In genomic region chr6:65578151-65578973, GRCm38 (mm10) we compare ENCODE assay signal across 21 mouse cellular contexts. TPM values are rescaled to one million over a fixed set of nuclear protein-coding genes. Genes with fewer than 3 reads are reported as not detected.
A peak's percentile ranks its signal among the peaks of the same experiment; 100 is the strongest.
DNase-seq lines count a peak whose midpoint lies in the region; ATAC-seq and TF ChIP-seq lines count a peak whose summit lies in the region.
"Had no signal": no experiment of that assay in that cellular context is flagged by ENCODE, and none has a peak within 500 bp of the region (broad histone marks: within the 10 kb centered on the region; RNA-seq: fewer than 3 reads in every experiment).

No protein-coding gene starts in this region.

- 37% methylated on average over 8 of the region's 8 CpGs for WGBS in heart, embryonic 13.5 days
- 76% methylated on average over 8 of the region's 8 CpGs for WGBS in cerebellum, adult 2 months
- WGBS in neural tube, embryonic 15.5 days, result 68% methylated on average over 8 of the region's 8 CpGs

- peak overlapping the region; percentile 24 for H3K4me2 ChIP-seq in heart, embryonic 13.5 days
- no peak overlapping the region for H3K4me2 ChIP-seq in neural tube, embryonic 15.5 days
- H3K4me2 ChIP-seq: hindbrain, embryonic 14.5 days had no signal

- H3K4me3 ChIP-seq in heart, embryonic 13.5 days, result no peak overlapping the region
- H3K4me3 ChIP-seq in MEL (ENCODE audit: control insufficient read depth in 1 of 2, insufficient read depth in 1 of 2, low read depth in 2 of 2, low read length in 2 of 2), result peak overlapping the region; percentile 15 to 50; a peak in 3 of 4 replicates
- H3K4me3 ChIP-seq in cerebellum, adult 2 months (replicated peaks; ENCODE audit: insufficient read depth, low read depth, low read length), result no peak overlapping the region
- H3K4me3 ChIP-seq in neural tube, embryonic 15.5 days (replicated peaks), result no peak overlapping the region

- H3K36me3 ChIP-seq in heart, embryonic 13.5 days, result no peaks in the 10 kb centered on the region
- peaks cover 0 to 31% of the 10 kb centered on the region in 2 experiments; a peak in 2 of 4 replicates for H3K36me3 ChIP-seq in MEL (ENCODE audit: control insufficient read depth in 1 of 2, insufficient read depth in 2 of 2, low read length in 2 of 2)
- no peaks in the 10 kb centered on the region for H3K36me3 ChIP-seq in neural tube, embryonic 15.5 days

- TF ChIP-seq EP300 in MEL (IDR thresholded peaks at IDR 0.05; ENCODE audit: low read depth in 1 of 2, low read length in 2 of 2), result peak; percentile 93 to 94

- intact Hi-C loops in heart, postnatal 14 days (cut with DNase I), result loop anchor here (5.0 to 10.0 kb wide), 2 partner anchors 34 to 454 kb away; no protein-coding TSS in a partner anchor

- TF ChIP-seq RAD21 in MEL (IDR thresholded peaks at IDR 0.05; ENCODE audit: low read depth, low read length), result peak; percentile 36

- no peak for TF ChIP-seq POLR2A in MEL (IDR thresholded peaks at IDR 0.05; ENCODE audit: control insufficient read depth in 1 of 2, insufficient read depth in 1 of 2, low read depth in 1 of 2, low read length in 2 of 2, poor library complexity in 1 of 2)
- no peak for TF ChIP-seq POLR2A in cerebellum, adult 2 months (IDR thresholded peaks at IDR 0.05; ENCODE audit: borderline replicate concordance, insufficient read depth, low read length)

- peak in 1 of 3 experiments; percentile 33; a peak in 2 of 6 replicates for TF ChIP-seq CTCF in MEL (IDR thresholded peaks at IDR 0.05 in 2 of 3, conservative IDR thresholded peaks at IDR 0.05 in 1 of 3; ENCODE audit: control insufficient read depth in 1 of 3, insufficient read depth in 1 of 3, low read depth in 2 of 3, low read length in 3 of 3, poor library complexity in 1 of 3, severe bottlenecking in 1 of 3)
- no peak for TF ChIP-seq CTCF in cerebellum, adult 2 months (IDR thresholded peaks at IDR 0.05; ENCODE audit: borderline replicate concordance, insufficient read depth, low read depth, low read length)

- peaks cover 28% of the 10 kb centered on the region for H3K4me1 ChIP-seq in heart, embryonic 13.5 days
- H3K4me1 ChIP-seq in MEL (ENCODE audit: control insufficient read depth in 1 of 2, insufficient read depth in 2 of 2, low read length in 2 of 2), result peaks cover 18 to 19% of the 10 kb centered on the region in 2 experiments
- H3K4me1 ChIP-seq in cerebellum, adult 2 months (ENCODE audit: control insufficient read depth, insufficient read depth, low read length), result no peaks in the 10 kb centered on the region
- no peaks in the 10 kb centered on the region for H3K4me1 ChIP-seq in neural tube, embryonic 15.5 days

- DNase-seq in heart, postnatal 14 days, result no peak
- DNase-seq in MEL (ENCODE audit: low read depth, low spot score), result peak; percentile 68
- peak; percentile 60 for DNase-seq in induced T-regulatory cell, adult 2 months (ENCODE audit: low read depth)
- no peak for DNase-seq in cerebellum, adult 2 months
- DNase-seq: cerebellum, postnatal 25 days; gastrocnemius, postnatal 14 days; kidney, adult 11 months; kidney, postnatal 36 days; left cerebral cortex, postnatal 4 days; lung, adult 18-20 months; lung, postnatal 4 days; right cerebral cortex, postnatal 25 days; thymus, adult 18-20 months had no signal

- no peaks in the 10 kb centered on the region for H3K9me3 ChIP-seq in heart, embryonic 13.5 days
- H3K9me3 ChIP-seq in MEL (replicated peaks; ENCODE audit: insufficient read depth, low read length), result no peaks in the 10 kb centered on the region
- no peaks in the 10 kb centered on the region for H3K9me3 ChIP-seq in neural tube, embryonic 15.5 days (replicated peaks)

- H3K27me3 ChIP-seq in heart, embryonic 13.5 days (replicated peaks), result no peaks in the 10 kb centered on the region
- H3K27me3 ChIP-seq in MEL (ENCODE audit: control insufficient read depth in 1 of 2, insufficient read depth in 2 of 2, low read length in 2 of 2), result no peaks in the 10 kb centered on the region
- H3K27me3 ChIP-seq in cerebellum, adult 2 months (ENCODE audit: control insufficient read depth, insufficient read depth, low read length), result no peaks in the 10 kb centered on the region
- no peaks in the 10 kb centered on the region for H3K27me3 ChIP-seq in neural tube, embryonic 15.5 days (replicated peaks)

- peak overlapping the region; percentile 16; the same call in 1 of the 2 replicates for H3K9ac ChIP-seq in heart, embryonic 13.5 days
- H3K9ac ChIP-seq in MEL (ENCODE audit: control insufficient read depth, low read depth, low read length, poor library complexity, severe bottlenecking), result peak overlapping the region; percentile 11; the same call in 1 of the 2 replicates
- no peak overlapping the region for H3K9ac ChIP-seq in neural tube, embryonic 15.5 days (replicated peaks)
- H3K9ac ChIP-seq: hindbrain, embryonic 14.5 days had no signal

- no peak for ATAC-seq in heart, embryonic 13.5 days (ENCODE audit: extremely low read depth, insufficient number of reproducible peaks, low FRiP score, low TSS enrichment)
- ATAC-seq in megakaryocyte progenitor cell, adult 5-6 weeks (replicated peaks; ENCODE audit: poor library complexity), result peak; percentile 62
- ATAC-seq in neural tube, embryonic 15.5 days (ENCODE audit: low FRiP score), result no peak
- ATAC-seq: midbrain, embryonic 16.5 days had no signal

- H3K79me2 ChIP-seq in MEL (ENCODE audit: control insufficient read depth, insufficient read depth, low read length, poor library complexity), result no peaks in the 10 kb centered on the region

- peak overlapping the region; percentile 82 for H3K27ac ChIP-seq in heart, embryonic 13.5 days (replicated peaks)
- peak overlapping the region; percentile 71 for H3K27ac ChIP-seq in MEL (ENCODE audit: control insufficient read depth, low read depth, low read length)
- no peak overlapping the region for H3K27ac ChIP-seq in cerebellum, adult 2 months (ENCODE audit: insufficient read depth, low read length)
- H3K27ac ChIP-seq in neural tube, embryonic 15.5 days (replicated peaks), result no peak overlapping the region
- H3K27ac ChIP-seq: hindbrain, embryonic 14.5 days had no signal

TF ChIP-seq in MEL, 35 proteins besides CTCF, POLR2A, EP300 and RAD21 (continues in another document):
- TF ChIP-seq ZC3H11A (IDR thresholded peaks at IDR 0.05; ENCODE audit: low read depth, low read length) (peak; percentile 1; the same call in 1 of the 2 replicates), POLR2AphosphoS2 (IDR thresholded peaks at IDR 0.05; ENCODE audit: low read length) (no peak), BHLHE40 (IDR thresholded peaks at IDR 0.05; ENCODE audit: borderline replicate concordance, low read depth, low read length) (0 out of 2 replicates have a peak, but pooled peaks have one; percentile 26), NELFE (IDR thresholded peaks at IDR 0.05; ENCODE audit: low read depth, low read length) (no peak), USF1 (IDR thresholded peaks at IDR 0.05; ENCODE audit: low read depth, low read length) (no peak), ZNF384 (IDR thresholded peaks at IDR 0.05; ENCODE audit: low read depth, low read length) (no peak), GABPA (IDR thresholded peaks at IDR 0.05; ENCODE audit: low read depth, low read length) (no peak), MXI1 (IDR thresholded peaks at IDR 0.05; ENCODE audit: low read depth, low read length) (no peak; the same call in 1 of the 2 replicates), CHD2 (IDR thresholded peaks at IDR 0.05; ENCODE audit: low read length) (no peak), POLR2AphosphoS5 (IDR thresholded peaks at IDR 0.05; ENCODE audit: borderline replicate concordance, low read depth, low read length) (no peak), MAZ (IDR thresholded peaks at IDR 0.05; ENCODE audit: low read depth, low read length) (no peak), ZMIZ1 (IDR thresholded peaks at IDR 0.05; ENCODE audit: low read depth, low read length) (no peak), MYB (IDR thresholded peaks at IDR 0.05; ENCODE audit: low read depth, low read length) (peak; percentile 79), GATA1 (IDR thresholded peaks at IDR 0.05; ENCODE audit: low read depth, low read length) (peak; percentile 93), MAX (IDR thresholded peaks at IDR 0.05; ENCODE audit: low read length) (no peak), ZKSCAN1 (IDR thresholded peaks at IDR 0.05; ENCODE audit: low read depth, low read length) (no peak), RCOR1 (IDR thresholded peaks at IDR 0.05; ENCODE audit: low read depth, low read length) (peak; percentile 91), MEF2A (IDR thresholded peaks at IDR 0.05; ENCODE audit: extremely low read depth, insufficient replicate concordance, low read depth, low read length, poor library complexity, severe bottlenecking) (peak; percentile 99), E2F4 (IDR thresholded peaks at IDR 0.05; ENCODE audit: borderline replicate concordance, low read depth, low read length) (no peak), ETS1 (IDR thresholded peaks at IDR 0.05; ENCODE audit: low read depth, low read length) (peak; percentile 94), KAT2A (conservative IDR thresholded peaks at IDR 0.05; ENCODE audit: low read depth, low read length) (no peak), CHD1 (IDR thresholded peaks at IDR 0.05; ENCODE audit: low read depth, low read length) (no peak), TAL1 (IDR thresholded peaks at IDR 0.05; ENCODE audit: low read length) (no peak), NRF1 (IDR thresholded peaks at IDR 0.05; ENCODE audit: insufficient read depth, low read depth, low read length, poor library complexity, severe bottlenecking) (no peak), TBP (IDR thresholded peaks at IDR 0.05; ENCODE audit: low read depth, low read length) (no peak), MAFK (IDR thresholded peaks at IDR 0.05; ENCODE audit: borderline replicate concordance, low read depth, low read length) (peak; percentile 82), UBTF (IDR thresholded peaks at IDR 0.05; ENCODE audit: borderline replicate concordance, insufficient read depth, low read depth, low read length) (no peak), MYC (IDR thresholded peaks at IDR 0.05; ENCODE audit: low read depth, low read length) (0 out of 2 replicates have a peak, but pooled peaks have one; percentile 23), HCFC1 (IDR thresholded peaks at IDR 0.05; ENCODE audit: low read depth, low read length) (no peak)

RNA-seq across cellular contexts. Expression of gene Tnip3, which starts 53.2 kb away (rescaled TPM):
- 0.43 and 0.78 TPM in 2 replicates for polyA plus RNA-seq in heart, embryonic 13.5 days (2015; fragmentation: Nextera tagmentation; extraction: Ambion mirVana)
- total RNA-seq in heart, postnatal 14 days (2021), result 1 to 10 TPM; 1.2 to 1.4 TPM
- total RNA-seq in MEL (2012; rRNA removed), result 0.46 TPM in 1 of 2 replicates, not detected in the other
- under 1 TPM in 1 of 2 experiments, not detected in 1; 0.99 TPM for polyA plus RNA-seq in MEL (2012; ENCODE audit: insufficient read depth in 1 of 2, insufficient read length in 2 of 2, low read depth in 1 of 2, low replicate concordance in 2 of 2, missing spikeins in 1 of 2)
- 1.1 TPM in 2 replicates for total RNA-seq in megakaryocyte progenitor cell, adult 5-6 weeks (2015)
- 3.5 and 11.8 TPM in 2 replicates for total RNA-seq in megakaryocyte progenitor cell, adult 5-6 weeks (2017)
- not detected in 2 replicates for polyA plus RNA-seq in cerebellum, adult 2 months (2012; rRNA removed)
- 0.19 TPM in 1 of 2 replicates, not detected in the other for polyA plus RNA-seq in neural tube, embryonic 15.5 days (2015; fragmentation: Nextera tagmentation; extraction: Ambion mirVana)
- total RNA-seq: gastrocnemius, postnatal 14 days; layer of hippocampus, postnatal 25 days; left cerebral cortex, postnatal 4 days had no signal
- polyA plus RNA-seq: embryonic facial prominence, embryonic 11.5 days; hindbrain, embryonic 14.5 days; midbrain, embryonic 16.5 days; neural tube, embryonic 11.5 days had no signal

Comparison
In these comparisons a context has a peak if more than half of its experiments do, and no peak if none do; other contexts are left out.
1. H3K27ac ChIP-seq: peak in heart, embryonic 13.5 days (single experiment) and MEL (single experiment); none in cerebellum, adult 2 months (single experiment) and neural tube, embryonic 15.5 days (single experiment).
2. H3K4me3 ChIP-seq: peak in MEL (2 of 2); none in heart, embryonic 13.5 days (single experiment), cerebellum, adult 2 months (single experiment) and neural tube, embryonic 15.5 days (single experiment).
3. DNase-seq: peak in MEL (single experiment) and induced T-regulatory cell, adult 2 months (single experiment); none in heart, postnatal 14 days (0 of 2) and cerebellum, adult 2 months (0 of 2).